Mouse (Mus musculus): ENCODE results near the gene Daxx.
"Not testable (repeated sequence)": the region's sequence is repeated elsewhere in the genome, so short reads cannot be mapped to it uniquely, and the experiment has no call there.

Gene Daxx

GRCm38 (mm10) chr17:33902491-33902890, 6.7 kb upstream of the Daxx start:
- no peak for DNase-seq (ENCODE audit: low read depth, low spot score)

- peak; percentile 77 for DNase-seq (ENCODE audit: low read depth, low spot score)
These were observed 5.1 kb upstream of the Daxx start for GRCm38 (mm10) chr17:33903911-33904651.

GRCm38 (mm10) chr17:33904835-33905234, 4.4 kb upstream of the Daxx start, which contains the start of gene Platr17:
Gene Platr17, plus strand, starts transcription at chr17:33905135.
- DNase-seq (ENCODE audit: low read depth, low spot score) = not testable (repeated sequence)

GRCm38 (mm10) chr17:33908331-33909076, 710 bp upstream of the Daxx start:
- peak; percentile 65 for DNase-seq (ENCODE audit: low read depth, low spot score)

- peak; percentile 28 for DNase-seq (ENCODE audit: low read depth, low spot score)
These were observed 646 bp downstream of the Daxx start for GRCm38 (mm10) chr17:33909869-33910250.

GRCm38 (mm10) chr17:33910346-33911051, 1.3 kb downstream of the Daxx start:
- peak; percentile 60 for DNase-seq (ENCODE audit: low read depth, low spot score)

GRCm38 (mm10) chr17:33911052-33911812, 2.0 kb downstream of the Daxx start:
- no peak for DNase-seq (ENCODE audit: low read depth, low spot score)

GRCm38 (mm10) chr17:33911813-33912414, 2.7 kb downstream of the Daxx start:
- peak; percentile 60 for DNase-seq (ENCODE audit: low read depth, low spot score)

GRCm38 (mm10) chr17:33913264-33913663, 4.0 kb downstream of the Daxx start:
- no peak for DNase-seq (ENCODE audit: low read depth, low spot score)

- no peak for DNase-seq (ENCODE audit: low read depth, low spot score)
These were observed 4.7 kb downstream of the Daxx start for GRCm38 (mm10) chr17:33913905-33914304.

- peak; percentile 82 for DNase-seq (ENCODE audit: low read depth, low spot score)
These were observed 5.8 kb downstream of the Daxx start for GRCm38 (mm10) chr17:33914969-33915391.

- peak; percentile 99 for DNase-seq (ENCODE audit: low read depth, low spot score)
These were observed 6.5 kb downstream of the Daxx start, which contains the start of the genes Tapbp and Zbtb22 for GRCm38 (mm10) chr17:33915671-33916250. Gene Tapbp, plus strand, starts transcription at chr17:33915899. Gene Zbtb22, plus strand, starts transcription at chr17:33915904.

- DNase-seq (ENCODE audit: low read depth, low spot score) = peak; percentile 65
These were observed 7.1 kb downstream of the Daxx start for GRCm38 (mm10) chr17:33916294-33916693.

- no peak for DNase-seq (ENCODE audit: low read depth, low spot score)
These were observed 7.8 kb downstream of the Daxx start for GRCm38 (mm10) chr17:33916847-33917655.

- DNase-seq (ENCODE audit: low read depth, low spot score) = no peak
These were observed 8.6 kb downstream of the Daxx start for GRCm38 (mm10) chr17:33917656-33918292.

GRCm38 (mm10) chr17:33918293-33919203, 9.3 kb downstream of the Daxx start:
- DNase-seq (ENCODE audit: low read depth, low spot score) = peak; percentile 65

GRCm38 (mm10) chr17:33919351-33920281, 10.4 kb downstream of the Daxx start:
- DNase-seq (ENCODE audit: low read depth, low spot score) = peak; percentile 86

All from ES-CJ7 (cell line).